Mouse (Mus musculus) embryonic facial prominence, embryonic 11.5 days (tissue): ENCODE results near the gene Zcchc14. TPM values are rescaled to one million over a fixed set of nuclear protein-coding genes. Genes with fewer than 3 reads are reported as not detected.

Source experiments
- ATAC-seq: fragments of 200-750 bp; cut with Nextera tagmentation; replicated peaks from 2 replicates; pipeline ENCODE4 v1.8.0; 2017; ENCODE audit warnings: low read depth; ENCODE audit not compliant: insufficient number of reproducible peaks, low FRiP score, low TSS enrichment
- DNase-seq: peaks from one replicate; pipeline ENCODE4 v3.0.0-alpha.2; 2015; ENCODE audit warnings: low spot score
- H3K27ac ChIP-seq: fragments of 300-500 bp; sonication (generic); replicated peaks from 2 replicates; pipeline ENCODE4 v1.5.1; 2014; ENCODE audit warnings: mild to moderate bottlenecking, low read depth, low read length, control low read depth
- H3K27me3 ChIP-seq: fragments of 300-500 bp; sonication (generic); 2 replicates; pipeline ENCODE4 v1.6.1; 2014; ENCODE audit warnings: mild to moderate bottlenecking, low read length, moderate library complexity, mixed read lengths; ENCODE audit not compliant: control insufficient read depth, insufficient read depth
- H3K36me3 ChIP-seq: fragments of 300-500 bp; sonication (generic); replicated peaks from 2 replicates; pipeline ENCODE4 v1.6.1; 2014; ENCODE audit warnings: low read depth, mild to moderate bottlenecking, low read length, moderate library complexity, mixed read lengths; ENCODE audit not compliant: control insufficient read depth, insufficient read depth
- H3K4me1 ChIP-seq: fragments of 300-500 bp; sonication (generic); 2 replicates; pipeline ENCODE4 v1.6.1; 2014; ENCODE audit warnings: low read length, mixed read lengths; ENCODE audit not compliant: control insufficient read depth, insufficient read depth
- H3K4me2 ChIP-seq: fragments of 300-500 bp; sonication (generic); 2 replicates; pipeline ENCODE4 v1.6.1; 2014; ENCODE audit warnings: low read depth, mild to moderate bottlenecking, control low read depth, low read length, moderate library complexity
- H3K4me3 ChIP-seq: fragments of 300-500 bp; sonication (generic); 2 replicates; pipeline ENCODE4 v1.5.1; 2014; ENCODE audit warnings: low read depth, low read length, control low read depth
- H3K9ac ChIP-seq: fragments of 300-500 bp; sonication (generic); replicated peaks from 2 replicates; pipeline ENCODE4 v1.6.1; 2014; ENCODE audit warnings: mild to moderate bottlenecking, control low read depth, low read length
- H3K9me3 ChIP-seq: fragments of 300-500 bp; sonication (generic); replicated peaks from 2 replicates; pipeline ENCODE4 v1.6.1; 2016; ENCODE audit warnings: mild to moderate bottlenecking, low read length, inconsistent platforms, mixed read lengths; ENCODE audit not compliant: control insufficient read depth
- WGBS: fragments of 180-500 bp; shearing (Covaris S2); extraction: QIAGEN DNeasy Blood & Tissue Kit; methylation state at CpG from one replicate; pipeline ENCODE4 v1.1.7; 2014; 5-methylcytosine and 5-hydroxymethylcytosine counted together
- polyA plus RNA-seq: library from polyadenylated mRNA; unstranded; fragments of >200 nt; fragmentation: Nextera tagmentation; extraction: Ambion mirVana; gene quantifications from 2 replicates; pipeline ENCODE4 v1.2.1, GENCODE M21; 2014

Gene Zcchc14
- polyA plus RNA-seq, 1 experiment from 2014 or later = 17.4 TPM

DNA sequence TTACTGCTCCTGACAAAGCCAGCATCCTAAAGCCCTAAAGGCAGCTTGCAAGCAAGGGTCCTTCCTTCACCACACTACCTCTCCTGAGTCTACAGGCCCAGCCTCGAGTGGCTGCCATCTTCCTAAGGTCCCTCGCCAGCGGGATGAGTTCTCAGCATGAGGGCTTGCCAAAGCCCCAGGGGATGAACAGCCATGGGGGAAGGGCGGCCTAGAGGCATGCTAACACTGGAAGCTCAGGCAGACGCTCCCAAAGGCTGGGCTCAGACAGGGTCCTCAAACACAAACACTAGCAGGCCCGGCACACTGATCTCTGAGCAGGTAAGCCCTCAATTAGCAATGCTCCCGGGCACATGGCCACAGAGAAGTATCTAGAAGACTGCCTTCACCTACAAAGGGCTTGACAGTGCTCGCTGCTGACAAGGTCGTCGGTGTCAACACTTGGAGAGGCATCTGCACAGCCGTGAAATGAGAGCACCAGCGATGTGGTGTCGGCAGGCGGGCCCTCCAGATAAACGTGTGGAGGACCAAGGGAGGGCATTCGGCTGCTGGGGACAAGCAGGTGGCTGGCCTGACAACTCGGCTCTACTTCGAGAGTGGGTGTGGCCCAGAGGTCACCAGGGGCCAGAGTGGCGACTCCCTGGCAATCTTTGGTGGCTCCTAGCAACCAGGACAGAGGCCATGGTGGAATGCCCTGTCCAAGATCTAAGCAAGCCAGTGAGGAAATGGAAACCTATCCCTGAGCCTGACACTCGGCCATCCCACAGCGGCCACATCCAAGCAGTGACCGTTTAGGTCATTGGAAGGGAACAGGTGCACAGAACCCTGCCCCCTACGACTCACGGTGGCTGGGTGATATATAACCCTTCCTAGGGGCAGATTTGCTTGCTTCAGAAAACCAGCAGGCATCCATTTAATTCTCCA, 101.4 kb downstream of the Zcchc14 start:
- WGBS = 72% methylated on average over 24 of the region's 24 CpGs
- no peaks in the 10 kb centered on the region for H3K9me3 ChIP-seq
- DNase-seq (no peak), ATAC-seq (no peak)
- no peak overlapping the region for H3K27ac ChIP-seq
- no peak overlapping the region for H3K4me3 ChIP-seq
- H3K9ac ChIP-seq = no peak overlapping the region
- peaks cover 3% of the 10 kb centered on the region; the same call in 1 of the 2 replicates for H3K36me3 ChIP-seq
- H3K27me3 ChIP-seq = no peaks in the 10 kb centered on the region
- H3K4me2 ChIP-seq = no peak overlapping the region
- H3K4me1 ChIP-seq = no peaks in the 10 kb centered on the region

DNA sequence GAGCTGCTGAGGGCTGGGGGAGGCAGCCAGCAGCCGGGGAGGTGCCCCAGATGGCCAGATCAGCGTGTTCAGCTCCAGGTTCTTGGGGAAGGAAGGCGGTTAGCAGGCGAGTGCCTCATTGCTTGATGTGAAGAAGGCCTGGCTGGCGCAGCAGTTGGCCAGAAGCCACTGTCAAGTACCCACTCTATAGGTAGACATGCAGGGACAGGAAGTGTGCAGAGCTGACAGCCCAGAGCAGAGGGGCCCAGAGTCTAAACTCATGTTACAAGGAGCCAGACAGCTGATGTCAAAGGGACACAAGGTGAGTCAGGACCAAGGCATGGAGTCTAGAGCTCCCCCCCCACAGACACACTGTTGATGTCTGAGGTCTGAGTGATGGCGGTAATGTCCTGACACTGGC, 102.6 kb downstream of the Zcchc14 start:
- no peak overlapping the region for H3K27ac ChIP-seq
- H3K4me3 ChIP-seq = no peak overlapping the region
- H3K4me1 ChIP-seq = no peaks in the 10 kb centered on the region
- no peak for ATAC-seq
- H3K9ac ChIP-seq = no peak overlapping the region
- H3K4me2 ChIP-seq = no peak overlapping the region
- no peaks in the 10 kb centered on the region for H3K9me3 ChIP-seq
- no peaks in the 10 kb centered on the region for H3K27me3 ChIP-seq
- peaks cover 3% of the 10 kb centered on the region; the same call in 1 of the 2 replicates for H3K36me3 ChIP-seq
- 93% methylated on average over 6 of the region's 6 CpGs for WGBS
- no peak for DNase-seq

Other genes starting within 250 kb of the Zcchc14 start
- gene 1700018B08Rik, start 108.6 kb downstream of the Zcchc14 start, polyA plus RNA-seq = not detected in 2 replicates
- gene Fbxo31, start 74.1 kb downstream of the Zcchc14 start, polyA plus RNA-seq = 11.1 and 12.9 TPM in 2 replicates
- 225 and 236 TPM in 2 replicates for gene Map1lc3b, start 62.5 kb downstream of the Zcchc14 start, polyA plus RNA-seq
- gene Jph3, start 76.7 kb upstream of the Zcchc14 start, polyA plus RNA-seq = 4.1 and 4.3 TPM in 2 replicates
- gene Klhdc4, start 176.7 kb upstream of the Zcchc14 start, polyA plus RNA-seq = 43.1 and 45.3 TPM in 2 replicates